Mouse (Mus musculus) limb, embryonic 14.5 days (tissue): ENCODE results near the gene Olfr734. TPM values are rescaled to one million over a fixed set of nuclear protein-coding genes. Genes with fewer than 3 reads are reported as not detected.

ENCODE experiments used
- ATAC-seq: fragments of 200-750 bp; cut with Nextera tagmentation; 2 replicates; pipeline ENCODE4 v1.8.0; 2017; ENCODE audit warnings: low read depth, moderate number of reproducible peaks, moderate TSS enrichment; ENCODE audit not compliant: low FRiP score
- DNase-seq: peaks from one replicate; pipeline ENCODE4 v3.0.0-alpha.2; 2015; ENCODE audit warnings: low spot score
- H3K27ac ChIP-seq: fragments of 300-500 bp; sonication (generic); replicated peaks from 2 replicates; pipeline ENCODE4 v1.5.1; 2014; ENCODE audit warnings: low read depth, mild to moderate bottlenecking, low read length, moderate library complexity, mixed read lengths
- H3K27me3 ChIP-seq: fragments of 300-500 bp; sonication (generic); 2 replicates; pipeline ENCODE4 v1.6.1; 2014; ENCODE audit warnings: low read length, mixed read lengths; ENCODE audit not compliant: control insufficient read depth, insufficient read depth
- H3K36me3 ChIP-seq: fragments of 300-500 bp; sonication (generic); 2 replicates; pipeline ENCODE4 v1.6.1; 2014; ENCODE audit warnings: mild to moderate bottlenecking, low read length, moderate library complexity, mixed read lengths; ENCODE audit not compliant: control insufficient read depth, insufficient read depth
- H3K4me1 ChIP-seq: fragments of 300-500 bp; sonication (generic); 2 replicates; pipeline ENCODE4 v1.6.1; 2014; ENCODE audit warnings: antibody characterized with exemption, low read length, mixed read lengths; ENCODE audit not compliant: control insufficient read depth, insufficient read depth
- H3K4me2 ChIP-seq: fragments of 300-500 bp; sonication (generic); replicated peaks from 2 replicates; pipeline ENCODE4 v1.6.1; 2014; ENCODE audit warnings: low read depth, mild to moderate bottlenecking, low read length, moderate library complexity; ENCODE audit not compliant: severe bottlenecking
- H3K4me3 ChIP-seq: fragments of 300-500 bp; sonication (generic); replicated peaks from 2 replicates; pipeline ENCODE4 v1.5.1; 2014; ENCODE audit warnings: low read length
- H3K9ac ChIP-seq: fragments of 300-500 bp; sonication (generic); 2 replicates; pipeline ENCODE4 v1.6.1; 2014; ENCODE audit warnings: mild to moderate bottlenecking, low read depth, low read length, moderate library complexity; ENCODE audit not compliant: severe bottlenecking
- H3K9me3 ChIP-seq: fragments of 300-500 bp; sonication (generic); 2 replicates; pipeline ENCODE4 v1.6.1; 2016; ENCODE audit warnings: low read length; ENCODE audit not compliant: control insufficient read depth
- POLR2A ChIP-seq: fragments of 200-500 bp; IDR thresholded peaks from 2 replicates; pipeline ENCODE4 v1.8.0; 2012; ENCODE audit warnings: inconsistent platforms, mild to moderate bottlenecking, moderate library complexity, borderline replicate concordance; ENCODE audit not compliant: insufficient read depth, insufficient read length; ENCODE audit errors: extremely low read depth
- WGBS: fragments of 180-500 bp; shearing (Covaris S2); extraction: QIAGEN DNeasy Blood & Tissue Kit; methylation state at CpG from one replicate; pipeline ENCODE4 v1.1.7; 2014; 5-methylcytosine and 5-hydroxymethylcytosine counted together
- polyA plus RNA-seq, 2 experiments: library from polyadenylated mRNA; depleted of rRNA in 1 of 2; stranded (reverse) in 1 of 2; unstranded in 1 of 2; fragments of >200 nt; fragmentation: Nextera tagmentation in 1 of 2; extraction: Ambion mirVana in 1 of 2; gene quantifications; 2 replicates each; pipeline versions ENCODE4 v1.2.1 to v1.2.3; 2012 to 2014

The Olfr734 gene
- polyA plus RNA-seq, 2 experiments: not detected

DNA sequence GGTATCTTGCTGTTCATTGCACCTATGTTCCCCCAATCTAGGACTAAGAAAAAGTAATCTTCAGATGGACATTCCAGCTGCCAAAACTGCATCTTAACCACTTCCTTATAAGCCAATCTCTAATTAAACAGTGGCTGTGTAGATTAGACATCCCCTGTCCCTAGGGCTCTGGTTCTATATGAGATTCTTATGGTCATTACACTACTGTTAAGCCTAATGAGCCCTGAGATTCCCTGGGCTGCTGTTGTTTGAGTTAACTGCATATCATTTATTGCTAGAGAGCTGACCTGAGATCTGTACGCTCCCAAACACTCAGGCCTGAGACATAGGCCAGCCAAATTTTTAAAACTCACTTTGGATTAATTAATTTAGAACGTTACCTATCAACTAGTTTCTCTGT lies 22.2 kb upstream of the Olfr734 start, which contains the start of gene Olfr735:
TSS of gene Olfr735 (minus strand) at position 77 of the 400 bp plus-strand sequence.
- no peaks in the 10 kb centered on the region for H3K36me3 ChIP-seq
- H3K27ac ChIP-seq: no peak within 1 kb of the TSS
- WGBS: 78% methylated on average over 2 of the region's 2 CpGs

DNA sequence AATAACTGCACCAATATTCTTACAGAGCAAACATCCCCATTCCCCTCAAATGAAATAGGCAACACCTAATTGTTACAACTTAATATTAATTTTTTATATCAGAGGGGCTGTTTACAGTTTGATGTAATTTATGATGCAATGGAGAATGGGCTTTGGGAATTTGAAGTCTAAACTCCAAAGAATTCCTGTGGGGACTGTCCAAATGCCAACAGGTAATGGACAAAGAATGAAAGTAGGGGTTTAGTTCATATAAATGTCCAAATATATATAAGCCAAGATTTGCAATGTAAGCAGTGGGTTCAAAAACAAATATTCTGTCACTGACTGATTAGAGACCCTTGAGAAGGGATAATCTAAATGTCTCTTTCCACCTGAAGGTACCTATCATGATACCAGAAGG lies 25.1 kb downstream of the Olfr734 start, which contains the start of gene Olfr733:
TSS of gene Olfr733 (minus strand) at position 101 of the 400 bp plus-strand sequence.
- Histone ChIP-seq H3K9ac (no peak within 1 kb of the TSS), H3K4me1 (no peaks in the 10 kb centered on the region), H3K9me3 (no peaks in the 10 kb centered on the region), H3K27me3 (no peaks in the 10 kb centered on the region), H3K27ac (no peak within 1 kb of the TSS), H3K4me3 (no peak within 1 kb of the TSS), H3K4me2 (no peak within 1 kb of the TSS), H3K36me3 (no peaks in the 10 kb centered on the region)
- ATAC-seq (no peak), DNase-seq (no peak)
- no peak for TF ChIP-seq POLR2A

More for the DNA sequence above, 22.2 kb upstream of the Olfr734 start, which contains the start of gene Olfr735:
- no peaks in the 10 kb centered on the region for H3K9me3 ChIP-seq
- no peak within 1 kb of the TSS for H3K9ac ChIP-seq
- H3K27me3 ChIP-seq: no peaks in the 10 kb centered on the region
- DNase-seq (no peak), ATAC-seq (no peak)
- no peak within 1 kb of the TSS for H3K4me2 ChIP-seq
- no peak within 1 kb of the TSS for H3K4me3 ChIP-seq
- TF ChIP-seq POLR2A: no peak
- no peaks in the 10 kb centered on the region for H3K4me1 ChIP-seq

GRCm38 (mm10) chr14:50284106-50284505 lies 42.5 kb downstream of the Olfr734 start, which contains the start of gene Olfr732:
TSS of gene Olfr732 (minus strand) at chr14:50284206.
- H3K27ac ChIP-seq: no peak within 1 kb of the TSS
- ATAC-seq: no peak
- no peak within 1 kb of the TSS for H3K4me3 ChIP-seq
- H3K4me1 ChIP-seq: no peaks in the 10 kb centered on the region
- 85% methylated on average over 1 of the region's 1 CpGs for WGBS
- H3K4me2 ChIP-seq: no peak within 1 kb of the TSS
- no peaks in the 10 kb centered on the region for H3K27me3 ChIP-seq
- H3K9ac ChIP-seq: no peak within 1 kb of the TSS
- no peak for DNase-seq
- no peaks in the 10 kb centered on the region for H3K9me3 ChIP-seq
- no peaks in the 10 kb centered on the region for H3K36me3 ChIP-seq
- TF ChIP-seq POLR2A: no peak

Other genes starting within 250 kb of the Olfr734 start
- gene Olfr726, start 235.8 kb downstream of the Olfr734 start, polyA plus RNA-seq (2012; rRNA removed): not detected in 2 replicates
- not detected in 2 replicates for gene Olfr726, start 235.8 kb downstream of the Olfr734 start, polyA plus RNA-seq (2014; fragmentation: Nextera tagmentation; extraction: Ambion mirVana)
- not detected in 2 replicates for gene Olfr727, start 203.6 kb downstream of the Olfr734 start, polyA plus RNA-seq (2012; rRNA removed)
- gene Olfr727, start 203.6 kb downstream of the Olfr734 start, polyA plus RNA-seq (2014; fragmentation: Nextera tagmentation; extraction: Ambion mirVana): not detected in 2 replicates
- gene Olfr728, start 184.1 kb downstream of the Olfr734 start, polyA plus RNA-seq (2012; rRNA removed): not detected in 2 replicates
- gene Olfr728, start 184.1 kb downstream of the Olfr734 start, polyA plus RNA-seq (2014; fragmentation: Nextera tagmentation; extraction: Ambion mirVana): not detected in 2 replicates
- not detected in 2 replicates for gene Olfr729, start 173.9 kb downstream of the Olfr734 start, polyA plus RNA-seq (2012; rRNA removed)
- not detected in 2 replicates for gene Olfr729, start 173.9 kb downstream of the Olfr734 start, polyA plus RNA-seq (2014; fragmentation: Nextera tagmentation; extraction: Ambion mirVana)
- not detected in 2 replicates for gene Olfr730, start 138.6 kb downstream of the Olfr734 start, polyA plus RNA-seq (2012; rRNA removed)
- not detected in 2 replicates for gene Olfr730, start 138.6 kb downstream of the Olfr734 start, polyA plus RNA-seq (2014; fragmentation: Nextera tagmentation; extraction: Ambion mirVana)
- gene Olfr731, start 84.9 kb downstream of the Olfr734 start, polyA plus RNA-seq (2012; rRNA removed): not detected in 2 replicates
- not detected in 2 replicates for gene Olfr731, start 84.9 kb downstream of the Olfr734 start, polyA plus RNA-seq (2014; fragmentation: Nextera tagmentation; extraction: Ambion mirVana)
- not detected in 2 replicates for gene Olfr732, start 42.6 kb downstream of the Olfr734 start, polyA plus RNA-seq (2012; rRNA removed)
- not detected in 2 replicates for gene Olfr732, start 42.6 kb downstream of the Olfr734 start, polyA plus RNA-seq (2014; fragmentation: Nextera tagmentation; extraction: Ambion mirVana)
- gene Olfr733, start 25.2 kb downstream of the Olfr734 start, polyA plus RNA-seq (2012; rRNA removed): 0.12 TPM in 1 of 2 replicates, not detected in the other
- not detected in 2 replicates for gene Olfr733, start 25.2 kb downstream of the Olfr734 start, polyA plus RNA-seq (2014; fragmentation: Nextera tagmentation; extraction: Ambion mirVana)
- not detected in 2 replicates for gene Olfr735, start 22.1 kb upstream of the Olfr734 start, polyA plus RNA-seq (2012; rRNA removed)
- gene Olfr735, start 22.1 kb upstream of the Olfr734 start, polyA plus RNA-seq (2014; fragmentation: Nextera tagmentation; extraction: Ambion mirVana): not detected in 2 replicates
- gene Tlr11, start 31.2 kb upstream of the Olfr734 start, polyA plus RNA-seq (2012; rRNA removed): 0.04 TPM in 2 replicates
- gene Tlr11, start 31.2 kb upstream of the Olfr734 start, polyA plus RNA-seq (2014; fragmentation: Nextera tagmentation; extraction: Ambion mirVana): not detected in 2 replicates
- gene Olfr736, start 54.4 kb upstream of the Olfr734 start, polyA plus RNA-seq (2012; rRNA removed): not detected in 2 replicates
- gene Olfr736, start 54.4 kb upstream of the Olfr734 start, polyA plus RNA-seq (2014; fragmentation: Nextera tagmentation; extraction: Ambion mirVana): not detected in 2 replicates
- gene Olfr738, start 80.8 kb upstream of the Olfr734 start, polyA plus RNA-seq (2012; rRNA removed): not detected in 2 replicates
- gene Olfr738, start 80.8 kb upstream of the Olfr734 start, polyA plus RNA-seq (2014; fragmentation: Nextera tagmentation; extraction: Ambion mirVana): not detected in 2 replicates
- not detected in 2 replicates for gene Olfr739, start 91.9 kb upstream of the Olfr734 start, polyA plus RNA-seq (2012; rRNA removed)
- not detected in 2 replicates for gene Olfr739, start 91.9 kb upstream of the Olfr734 start, polyA plus RNA-seq (2014; fragmentation: Nextera tagmentation; extraction: Ambion mirVana)
- not detected in 2 replicates for gene Olfr740, start 118.8 kb upstream of the Olfr734 start, polyA plus RNA-seq (2012; rRNA removed)
- not detected in 2 replicates for gene Olfr740, start 118.8 kb upstream of the Olfr734 start, polyA plus RNA-seq (2014; fragmentation: Nextera tagmentation; extraction: Ambion mirVana)
- gene Olfr741, start 146.0 kb upstream of the Olfr734 start, polyA plus RNA-seq (2012; rRNA removed): not detected in 2 replicates
- gene Olfr741, start 146.0 kb upstream of the Olfr734 start, polyA plus RNA-seq (2014; fragmentation: Nextera tagmentation; extraction: Ambion mirVana): not detected in 2 replicates
- gene Olfr742, start 176.8 kb upstream of the Olfr734 start, polyA plus RNA-seq (2012; rRNA removed): not detected in 2 replicates
- not detected in 2 replicates for gene Olfr742, start 176.8 kb upstream of the Olfr734 start, polyA plus RNA-seq (2014; fragmentation: Nextera tagmentation; extraction: Ambion mirVana)
- not detected in 2 replicates for gene Olfr743, start 195.1 kb upstream of the Olfr734 start, polyA plus RNA-seq (2012; rRNA removed)
- gene Olfr743, start 195.1 kb upstream of the Olfr734 start, polyA plus RNA-seq (2014; fragmentation: Nextera tagmentation; extraction: Ambion mirVana): not detected in 2 replicates